Mouse (Mus musculus) urinary bladder, adult 18-20 months (tissue): ENCODE measurements around the gene Akap6.

Experiments used
- DNase-seq, 2 experiments: peaks; one replicate each; pipeline ENCODE4 v3.0.0; 2022; ENCODE audit warnings: low spot score in 2 of 2, mixed read lengths in 2 of 2

Akap6 gene

GRCm38 (mm10) chr12:53145516-53145915 is 446.3 kb downstream of the Akap6 start:
- no peak for DNase-seq

- DNase-seq, result no peak
Measured at GRCm38 (mm10) chr12:53146460-53147050, 447.4 kb downstream of the Akap6 start.

- DNase-seq, result no peak
Measured at GRCm38 (mm10) chr12:53147696-53148095, 448.5 kb downstream of the Akap6 start.

DNA sequence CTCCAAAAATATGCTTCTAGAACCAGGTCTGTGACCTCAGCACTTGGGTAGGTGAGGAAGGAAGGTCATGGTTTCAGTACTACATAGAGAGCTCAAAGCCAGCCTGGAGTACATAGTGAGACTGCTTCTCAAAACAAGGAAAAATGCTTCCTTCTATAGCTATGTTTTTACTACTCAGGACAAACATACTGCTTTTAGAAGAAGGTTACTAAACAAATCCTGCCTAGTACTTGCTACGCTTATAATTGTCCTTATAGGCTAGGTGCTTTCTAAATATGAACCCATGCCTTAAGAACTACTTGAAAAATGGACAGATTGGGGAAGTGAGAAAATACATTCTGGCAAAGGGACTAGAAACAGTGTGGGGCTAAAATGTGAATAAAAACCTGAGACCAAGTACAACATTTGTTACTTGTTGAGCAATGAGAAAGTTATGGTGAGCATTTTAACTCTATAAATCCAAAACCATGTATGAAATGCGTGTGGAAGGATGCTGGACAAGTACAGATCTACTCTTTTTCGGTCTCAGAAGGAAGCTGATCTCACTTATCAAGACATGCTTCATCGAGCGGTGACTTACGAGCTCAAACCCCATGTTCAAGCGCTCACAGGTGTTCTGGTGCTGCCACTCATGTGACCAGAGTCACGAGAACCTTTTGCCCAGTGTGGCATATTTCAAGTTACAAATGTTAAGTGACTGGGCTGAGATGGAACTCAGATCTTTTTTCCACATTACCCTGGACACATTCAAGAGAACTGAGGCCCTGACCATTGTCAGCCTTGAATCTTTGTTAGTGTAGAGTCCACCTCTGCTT is 469.2 kb downstream of the Akap6 start:
- DNase-seq, result no peak

GRCm38 (mm10) chr12:53191435-53191834 is 492.3 kb downstream of the Akap6 start:
- DNase-seq, result no peak

DNA sequence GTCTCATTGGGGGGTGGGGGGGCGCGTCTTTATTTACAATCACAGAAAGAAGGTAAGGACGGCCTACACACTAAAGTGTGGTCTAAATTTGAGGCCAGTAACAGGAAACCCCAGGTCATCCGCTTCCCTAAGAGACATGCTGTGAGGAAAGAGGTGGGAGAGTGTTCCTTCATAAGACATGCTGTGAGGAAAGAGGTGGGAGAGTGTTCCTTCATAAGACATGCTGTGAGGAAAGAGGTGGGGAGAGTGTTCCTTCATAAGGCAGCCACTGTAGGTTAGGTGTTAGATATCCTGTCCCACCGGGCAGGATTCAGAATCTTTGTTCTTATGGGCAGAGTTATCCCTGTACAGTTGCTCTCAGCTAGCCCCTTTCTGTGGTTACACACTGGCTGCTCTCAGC is 494.5 kb downstream of the Akap6 start:
- DNase-seq, result no peak
